Comparison of ENCODE assay signal across 13 mouse cellular contexts in the genomic region with DNA sequence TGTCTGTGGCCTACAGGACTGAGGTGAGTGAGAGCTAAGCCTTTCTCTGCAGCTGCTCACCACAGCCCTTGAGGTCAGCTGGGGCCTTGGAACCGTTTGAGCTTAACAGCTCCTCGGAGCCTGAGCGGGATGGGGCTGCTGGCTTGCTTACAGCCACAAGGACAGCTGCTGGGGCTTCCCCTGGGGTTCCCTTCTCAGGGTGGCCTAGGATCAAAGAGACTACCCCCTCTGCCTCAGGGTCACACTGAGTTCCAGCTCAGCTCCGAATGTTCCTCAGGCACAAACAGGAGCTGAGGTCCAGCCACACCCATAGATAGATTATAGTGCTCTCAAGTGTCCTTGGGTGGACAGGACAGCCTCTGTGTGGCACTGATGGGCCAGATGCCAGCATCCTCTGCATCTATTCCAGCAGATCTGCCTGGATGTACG.
DNase-seq lines count a peak whose midpoint lies in the region; ATAC-seq and TF ChIP-seq lines count a peak whose summit lies in the region.
"Had no signal": no experiment of that assay in that cellular context is flagged by ENCODE, and none has a peak within 500 bp of the region (broad histone marks: within the 10 kb centered on the region; RNA-seq: fewer than 3 reads in every experiment).

No protein-coding gene starts in this region.

- H3K36me3 ChIP-seq in hindbrain, embryonic 10.5 days: no peaks in the 10 kb centered on the region
- no peaks in the 10 kb centered on the region for H3K36me3 ChIP-seq in hindbrain, embryonic 16.5 days (ENCODE audit: control insufficient read depth, insufficient read depth, low read length)
- no peaks in the 10 kb centered on the region for H3K36me3 ChIP-seq in lung, postnatal 0 days (ENCODE audit: insufficient read depth, low read length)
- H3K36me3 ChIP-seq: heart, embryonic 15.5 days had no signal

- no peak overlapping the region; the same call in 1 of the 2 replicates for H3K9ac ChIP-seq in hindbrain, embryonic 16.5 days (ENCODE audit: low read depth, low read length)
- no peak overlapping the region for H3K9ac ChIP-seq in lung, postnatal 0 days (replicated peaks; ENCODE audit: low read depth)
- H3K9ac ChIP-seq: heart, embryonic 15.5 days had no signal

- intact Hi-C loops in gastrocnemius, adult 2 months (cut with DNase I): no loop called here

- WGBS in hindbrain, embryonic 10.5 days: 50% methylated on average over 5 of the region's 5 CpGs
- WGBS in hindbrain, embryonic 16.5 days: 37% methylated on average over 5 of the region's 5 CpGs
- 28% methylated on average over 5 of the region's 5 CpGs for WGBS in lung, postnatal 0 days

- H3K27ac ChIP-seq in hindbrain, embryonic 10.5 days: peak overlapping the region; percentile 23; the same call in 1 of the 2 replicates
- H3K27ac ChIP-seq in hindbrain, embryonic 16.5 days (ENCODE audit: low read depth, low read length): no peak overlapping the region
- no peak overlapping the region for H3K27ac ChIP-seq in gastrocnemius, adult 2 months
- H3K27ac ChIP-seq in lung, postnatal 0 days (ENCODE audit: low read length): no peak overlapping the region
- H3K27ac ChIP-seq: kidney, postnatal 0 days had no signal

- peaks cover 3% of the 10 kb centered on the region; the same call in 1 of the 2 replicates for H3K4me1 ChIP-seq in hindbrain, embryonic 10.5 days (replicated peaks)
- no peaks in the 10 kb centered on the region for H3K4me1 ChIP-seq in hindbrain, embryonic 16.5 days (ENCODE audit: control insufficient read depth, insufficient read depth, low read depth, low read length)
- H3K4me1 ChIP-seq in lung, postnatal 0 days (ENCODE audit: insufficient read depth, low read depth, low read length): no peaks in the 10 kb centered on the region

- H3K4me3 ChIP-seq in hindbrain, embryonic 10.5 days: no peak overlapping the region
- no peak overlapping the region for H3K4me3 ChIP-seq in hindbrain, embryonic 16.5 days (ENCODE audit: low read length)
- H3K4me3 ChIP-seq in gastrocnemius, adult 2 months: no peak overlapping the region
- H3K4me3 ChIP-seq in lung, postnatal 0 days (ENCODE audit: low read depth, low read length): no peak overlapping the region
- H3K4me3 ChIP-seq: heart, embryonic 15.5 days had no signal

- ATAC-seq in hindbrain, embryonic 16.5 days: no peak
- peak; percentile 16; the same call in 1 of the 2 replicates for ATAC-seq in lung, postnatal 0 days
- ATAC-seq: midbrain, embryonic 16.5 days had no signal

- H3K27me3 ChIP-seq in hindbrain, embryonic 10.5 days (ENCODE audit: insufficient read depth, poor library complexity, severe bottlenecking): no peaks in the 10 kb centered on the region
- H3K27me3 ChIP-seq in hindbrain, embryonic 16.5 days (replicated peaks; ENCODE audit: control insufficient read depth, insufficient read depth, low read length): no peaks in the 10 kb centered on the region
- no peaks in the 10 kb centered on the region for H3K27me3 ChIP-seq in lung, postnatal 0 days (replicated peaks; ENCODE audit: insufficient read depth, low read length)
- H3K27me3 ChIP-seq: heart, embryonic 15.5 days had no signal

- TF ChIP-seq EP300 in lung, postnatal 0 days (IDR thresholded peaks at IDR 0.05): no peak

- DNase-seq in hindbrain, embryonic 10.5 days (ENCODE audit: low spot score): no peak
- DNase-seq in adrenal gland, adult (ENCODE audit: inconsistent age in 2 of 2, low spot score in 1 of 2): peak; percentile 75 to 82
- peak; percentile 77 for DNase-seq in gastrocnemius, adult 2 months
- no peak for DNase-seq in lung, postnatal 0 days (ENCODE audit: low spot score)
- DNase-seq in thymus, adult 18-20 months: no peak
- no peak for DNase-seq in kidney, postnatal 14 days
- no peak for DNase-seq in layer of hippocampus, adult 18-20 months (ENCODE audit: low spot score in 2 of 2)
- DNase-seq: cerebellum, adult 2 months had no signal

- H3K9me3 ChIP-seq in hindbrain, embryonic 10.5 days: no peaks in the 10 kb centered on the region
- no peaks in the 10 kb centered on the region for H3K9me3 ChIP-seq in hindbrain, embryonic 16.5 days (ENCODE audit: control insufficient read depth, low read length)
- H3K9me3 ChIP-seq in lung, postnatal 0 days (ENCODE audit: low read length): no peaks in the 10 kb centered on the region
- H3K9me3 ChIP-seq: heart, embryonic 15.5 days had no signal

- TF ChIP-seq CTCF in gastrocnemius, adult 2 months (IDR thresholded peaks at IDR 0.05): no peak
- TF ChIP-seq CTCF in lung, postnatal 0 days (IDR thresholded peaks at IDR 0.05): no peak

- no peak overlapping the region for H3K4me2 ChIP-seq in hindbrain, embryonic 16.5 days (ENCODE audit: low read length)
- H3K4me2 ChIP-seq in lung, postnatal 0 days (replicated peaks; ENCODE audit: low read depth, low read length): no peak overlapping the region
- H3K4me2 ChIP-seq: heart, embryonic 15.5 days; liver, embryonic 11.5 days had no signal

Comparison
In these comparisons a context has a peak if more than half of its experiments do, and no peak if none do; other contexts are left out.
1. DNase-seq: peak in adrenal gland, adult (2 of 2) and gastrocnemius, adult 2 months (single experiment); none in hindbrain, embryonic 10.5 days (single experiment), lung, postnatal 0 days (single experiment), thymus, adult 18-20 months (0 of 2), kidney, postnatal 14 days (single experiment) and layer of hippocampus, adult 18-20 months (0 of 2).